Mouse (Mus musculus) midbrain, embryonic 16.5 days (tissue): ENCODE data around the gene Cdhr4. TPM values are rescaled to one million over a fixed set of nuclear protein-coding genes. Genes with fewer than 3 reads are reported as not detected.
A peak's percentile ranks its signal among the peaks of the same experiment; 100 is the strongest.

Source experiments
- ATAC-seq: fragments of 200-750 bp; cut with Nextera tagmentation; 2 replicates; pipeline ENCODE4 v1.8.0; 2017; ENCODE audit warnings: moderate TSS enrichment
- H3K27ac ChIP-seq: fragments of 300-500 bp; sonication (generic); 2 replicates; pipeline ENCODE4 v1.5.1; 2014; ENCODE audit warnings: mild to moderate bottlenecking, low read length, mixed read lengths
- H3K27me3 ChIP-seq: fragments of 300-500 bp; sonication (generic); 2 replicates; pipeline ENCODE4 v1.6.1; 2014; ENCODE audit warnings: low read depth, low read length, mixed read lengths; ENCODE audit not compliant: control insufficient read depth, insufficient read depth
- H3K36me3 ChIP-seq: fragments of 300-500 bp; sonication (generic); 2 replicates; pipeline ENCODE4 v1.6.1; 2014; ENCODE audit warnings: mild to moderate bottlenecking, low read length, moderate library complexity, mixed read lengths; ENCODE audit not compliant: control insufficient read depth, insufficient read depth
- H3K4me1 ChIP-seq: fragments of 300-500 bp; sonication (generic); 2 replicates; pipeline ENCODE4 v1.6.1; 2014; ENCODE audit warnings: mild to moderate bottlenecking, low read length, mixed read lengths; ENCODE audit not compliant: control insufficient read depth, insufficient read depth
- H3K4me2 ChIP-seq: fragments of 300-500 bp; sonication (generic); 2 replicates; pipeline ENCODE4 v1.6.1; 2014; ENCODE audit warnings: mild to moderate bottlenecking, low read length, mixed read lengths
- H3K4me3 ChIP-seq: fragments of 300-500 bp; sonication (generic); 2 replicates; pipeline ENCODE4 v1.5.1; 2014; ENCODE audit warnings: low read depth, mild to moderate bottlenecking, low read length, moderate library complexity, mixed read lengths
- H3K9ac ChIP-seq: fragments of 300-500 bp; sonication (generic); 2 replicates; pipeline ENCODE4 v1.6.1; 2014; ENCODE audit warnings: low read depth, low read length, mixed read lengths
- H3K9me3 ChIP-seq: fragments of 300-500 bp; sonication (generic); replicated peaks from 2 replicates; pipeline ENCODE4 v1.6.1; 2014; ENCODE audit warnings: mild to moderate bottlenecking, low read length, mixed read lengths; ENCODE audit not compliant: control insufficient read depth, poor library complexity, severe bottlenecking
- WGBS: fragments of 180-500 bp; shearing (Covaris S2); extraction: QIAGEN DNeasy Blood & Tissue Kit; methylation state at CpG from one replicate; pipeline ENCODE4 v1.1.7; 2014; 5-methylcytosine and 5-hydroxymethylcytosine counted together
- polyA plus RNA-seq: library from polyadenylated mRNA; unstranded; fragments of >200 nt; fragmentation: Nextera tagmentation; extraction: Ambion mirVana; gene quantifications from 2 replicates; pipeline ENCODE4 v1.2.1, GENCODE M21; 2015

Cdhr4 gene
- polyA plus RNA-seq, 1 experiment from 2014 or later = 1.2 TPM

DNA sequence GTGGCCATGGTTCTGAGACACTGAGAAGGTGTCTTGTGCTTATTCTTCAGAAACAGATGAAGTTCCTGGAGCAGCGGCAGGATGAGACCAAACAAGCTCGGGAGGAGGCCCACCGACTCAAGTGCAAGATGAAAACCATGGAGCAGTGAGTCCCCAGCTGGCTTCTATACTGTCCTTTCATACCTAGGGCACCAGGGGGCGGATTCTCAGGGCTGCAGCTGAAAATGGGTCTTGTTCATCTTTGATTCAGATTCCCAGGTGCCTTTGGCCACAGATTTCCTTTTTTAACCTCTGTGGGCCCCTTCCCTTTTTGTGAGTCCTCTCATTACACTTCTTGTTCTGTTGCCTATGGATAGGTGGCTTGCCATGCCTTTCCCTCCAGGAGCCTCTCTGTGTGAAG, 31.4 kb upstream of the Cdhr4 start:
- WGBS = 71% methylated on average over 4 of the region's 4 CpGs
- H3K36me3 ChIP-seq = 0 out of 2 replicates have a peak, but pooled peaks cover 2% of the 10 kb centered on the region
- no peak for ATAC-seq
- peaks cover 21% of the 10 kb centered on the region for H3K4me1 ChIP-seq
- H3K4me3 ChIP-seq = no peak overlapping the region
- H3K9ac ChIP-seq = peak overlapping the region; percentile 33; the same call in 1 of the 2 replicates
- H3K4me2 ChIP-seq = peak overlapping the region; percentile 40
- no peaks in the 10 kb centered on the region for H3K27me3 ChIP-seq
- peak overlapping the region; percentile 86 for H3K27ac ChIP-seq
- H3K9me3 ChIP-seq = no peaks in the 10 kb centered on the region

GRCm38 (mm10) chr9:107961351-107961762, 30.9 kb upstream of the Cdhr4 start:
- Histone ChIP-seq H3K4me3 (no peak overlapping the region), H3K9me3 (no peaks in the 10 kb centered on the region), H3K36me3 (0 out of 2 replicates have a peak, but pooled peaks cover 2% of the 10 kb centered on the region), H3K27ac (peak overlapping the region; percentile 86), H3K4me1 (peaks cover 21% of the 10 kb centered on the region), H3K27me3 (no peaks in the 10 kb centered on the region), H3K4me2 (peak overlapping the region; percentile 40), H3K9ac (peak overlapping the region; percentile 33; the same call in 1 of the 2 replicates)
- 57% methylated on average over 10 of the region's 10 CpGs for WGBS
- peak; percentile 85 for ATAC-seq

DNA sequence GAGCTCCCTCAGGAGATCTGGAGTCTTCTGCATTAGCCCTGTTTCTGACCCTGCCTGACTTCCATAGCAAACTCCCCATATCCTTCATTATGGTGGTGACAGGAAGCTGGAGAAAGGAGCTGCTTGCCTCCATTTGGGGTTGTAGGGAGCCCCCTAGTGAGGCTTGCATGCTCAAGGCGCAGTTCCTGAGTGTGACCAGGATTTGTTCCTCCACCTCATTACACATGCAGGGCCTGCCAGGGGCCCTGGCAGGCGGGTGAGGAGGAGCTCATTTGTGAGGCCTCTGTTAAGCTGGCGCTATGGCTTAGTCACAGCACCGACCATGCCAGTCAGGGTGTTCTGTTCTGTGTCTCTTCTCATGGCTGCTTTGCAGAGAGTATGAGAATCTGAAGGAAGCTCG, 30.4 kb upstream of the Cdhr4 start:
- 0 out of 2 replicates have a peak, but pooled peaks cover 2% of the 10 kb centered on the region for H3K36me3 ChIP-seq
- H3K27ac ChIP-seq = peak overlapping the region; percentile 86
- no peak overlapping the region for H3K4me3 ChIP-seq
- peaks cover 21% of the 10 kb centered on the region for H3K4me1 ChIP-seq
- H3K27me3 ChIP-seq = no peaks in the 10 kb centered on the region
- 35% methylated on average over 5 of the region's 5 CpGs for WGBS
- ATAC-seq = peak; percentile 73
- H3K4me2 ChIP-seq = peak overlapping the region; percentile 40
- peak overlapping the region; percentile 33; the same call in 1 of the 2 replicates for H3K9ac ChIP-seq
- no peaks in the 10 kb centered on the region for H3K9me3 ChIP-seq

GRCm38 (mm10) chr9:107962916-107963315, 29.4 kb upstream of the Cdhr4 start:
- WGBS = 94% methylated on average over 9 of the region's 9 CpGs
- H3K9ac ChIP-seq = no peak overlapping the region
- no peaks in the 10 kb centered on the region for H3K36me3 ChIP-seq
- H3K27ac ChIP-seq = no peak overlapping the region
- no peaks in the 10 kb centered on the region for H3K27me3 ChIP-seq
- peaks cover 21% of the 10 kb centered on the region for H3K4me1 ChIP-seq
- no peaks in the 10 kb centered on the region for H3K9me3 ChIP-seq
- H3K4me3 ChIP-seq = no peak overlapping the region
- no peak overlapping the region for H3K4me2 ChIP-seq
- ATAC-seq = no peak

DNA sequence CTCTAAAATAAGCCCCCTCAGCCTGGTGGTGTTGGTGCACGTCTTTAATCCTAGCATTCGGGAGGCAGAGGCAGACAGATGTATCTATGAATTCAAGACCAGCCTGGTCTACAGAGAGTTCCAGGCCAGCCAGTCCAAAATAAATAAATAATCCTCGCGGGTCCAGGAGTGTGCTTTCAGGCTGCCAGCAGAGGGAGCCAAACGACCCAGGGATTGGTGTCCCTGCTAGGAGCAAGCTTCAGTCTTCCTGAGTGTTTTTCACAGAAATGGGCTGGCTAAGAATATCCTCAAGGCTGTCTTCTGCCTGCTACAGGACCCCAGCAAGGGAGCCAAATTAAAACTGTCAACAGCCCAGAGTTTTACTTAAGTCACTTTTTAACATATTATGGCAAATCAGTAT, 28.6 kb upstream of the Cdhr4 start:
- no peak for ATAC-seq
- H3K9me3 ChIP-seq = no peaks in the 10 kb centered on the region
- H3K9ac ChIP-seq = no peak overlapping the region

GRCm38 (mm10) chr9:107964681-107965080, 27.6 kb upstream of the Cdhr4 start:
- Histone ChIP-seq H3K9me3 (no peaks in the 10 kb centered on the region), H3K9ac (no peak overlapping the region), H3K36me3 (no peaks in the 10 kb centered on the region), H3K4me1 (peaks cover 21% of the 10 kb centered on the region), H3K4me2 (no peak overlapping the region), H3K27ac (no peak overlapping the region), H3K4me3 (no peak overlapping the region), H3K27me3 (no peaks in the 10 kb centered on the region)
- WGBS = 95% methylated on average over 9 of the region's 9 CpGs
- no peak for ATAC-seq

More for the DNA sequence above, 28.6 kb upstream of the Cdhr4 start:
- Histone ChIP-seq H3K27ac (no peak overlapping the region), H3K36me3 (no peaks in the 10 kb centered on the region), H3K4me1 (peaks cover 21% of the 10 kb centered on the region), H3K4me3 (no peak overlapping the region), H3K4me2 (no peak overlapping the region), H3K27me3 (no peaks in the 10 kb centered on the region)
- WGBS = 26% methylated on average over 5 of the region's 5 CpGs

DNA sequence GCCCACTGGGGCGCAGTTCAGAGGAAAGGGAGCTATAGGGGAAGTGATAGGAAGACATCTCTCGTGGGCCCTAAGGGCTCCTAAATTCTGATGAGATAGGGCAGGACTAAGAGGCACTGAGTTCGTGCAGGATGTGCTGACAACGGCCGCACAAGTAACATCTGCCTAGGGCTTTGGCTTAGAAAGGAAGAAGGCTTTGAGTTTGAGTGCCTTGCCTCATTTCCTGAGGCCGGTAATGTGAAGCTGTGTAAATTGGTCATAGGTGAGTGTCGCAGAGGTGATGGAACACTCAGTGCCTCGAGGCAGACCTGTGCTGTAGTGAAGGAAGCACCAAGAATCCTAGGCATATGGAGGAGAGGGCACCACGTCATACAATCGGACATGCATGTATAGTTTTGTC, 25.6 kb upstream of the Cdhr4 start:
- 91% methylated on average over 10 of the region's 10 CpGs for WGBS
- Histone ChIP-seq H3K27ac (no peak overlapping the region), H3K9me3 (no peaks in the 10 kb centered on the region)

GRCm38 (mm10) chr9:107967437-107967836, 24.9 kb upstream of the Cdhr4 start:
- Histone ChIP-seq H3K27ac (no peak overlapping the region), H3K9ac (no peak overlapping the region), H3K27me3 (no peaks in the 10 kb centered on the region), H3K9me3 (no peaks in the 10 kb centered on the region), H3K4me2 (no peak overlapping the region), H3K4me3 (no peak overlapping the region), H3K4me1 (peaks cover under 1% of the 10 kb centered on the region; the same call in 1 of the 2 replicates), H3K36me3 (0 out of 2 replicates have a peak, but pooled peaks cover 2% of the 10 kb centered on the region)
- WGBS = 90% methylated on average over 6 of the region's 6 CpGs
- ATAC-seq = no peak

More for the DNA sequence above, 25.6 kb upstream of the Cdhr4 start:
- Histone ChIP-seq H3K4me2 (no peak overlapping the region), H3K9ac (no peak overlapping the region), H3K36me3 (0 out of 2 replicates have a peak, but pooled peaks cover 2% of the 10 kb centered on the region), H3K27me3 (no peaks in the 10 kb centered on the region), H3K4me3 (no peak overlapping the region), H3K4me1 (peaks cover 8% of the 10 kb centered on the region)
- ATAC-seq = no peak

DNA sequence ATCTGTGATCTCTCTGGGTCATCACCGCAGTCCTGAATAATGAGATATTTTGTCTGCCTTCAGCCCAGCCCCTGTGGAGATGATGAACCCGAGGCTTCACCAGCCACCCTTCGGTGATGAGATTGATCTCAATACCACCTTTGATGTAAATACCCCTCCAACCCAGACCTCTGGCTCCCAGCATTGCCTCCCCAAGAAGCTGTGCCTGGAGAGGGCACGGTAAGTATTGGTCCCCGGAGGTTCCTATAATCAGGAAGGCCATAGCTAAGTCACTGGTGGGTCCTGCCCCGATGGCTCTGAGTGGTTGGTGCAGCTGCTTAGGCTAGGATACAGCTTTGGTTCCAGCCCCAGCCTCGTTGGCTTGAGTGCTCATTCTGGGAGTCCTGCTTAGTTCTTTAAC, 23.8 kb upstream of the Cdhr4 start:
- Histone ChIP-seq H3K4me3 (no peak overlapping the region), H3K9me3 (no peaks in the 10 kb centered on the region), H3K27me3 (no peaks in the 10 kb centered on the region), H3K4me2 (no peak overlapping the region), H3K36me3 (0 out of 2 replicates have a peak, but pooled peaks cover 2% of the 10 kb centered on the region), H3K4me1 (no peaks in the 10 kb centered on the region), H3K27ac (no peak overlapping the region), H3K9ac (no peak overlapping the region)
- ATAC-seq = no peak
- WGBS = 94% methylated on average over 7 of the region's 7 CpGs
